Mouse (Mus musculus) stomach, embryonic 14.5 days (tissue): Measurements from ENCODE around the gene Acad12. TPM values are rescaled to one million over a fixed set of nuclear protein-coding genes. Genes with fewer than 3 reads are reported as not detected.

Experiments
- ATAC-seq: fragments of 200-750 bp; cut with Nextera tagmentation; 2 replicates; pipeline ENCODE4 v1.8.0; 2017; ENCODE audit warnings: low read depth, moderate TSS enrichment; ENCODE audit not compliant: insufficient number of reproducible peaks, insufficient read depth, low FRiP score
- H3K27ac ChIP-seq: fragments of 300-500 bp; sonication (generic); 2 replicates; pipeline ENCODE4 v1.5.1; 2014; ENCODE audit warnings: mild to moderate bottlenecking, low read length, moderate library complexity, mixed read lengths
- H3K27me3 ChIP-seq: fragments of 300-500 bp; sonication (generic); 2 replicates; pipeline ENCODE4 v1.6.1; 2014; ENCODE audit warnings: low read length, control low read depth, mixed read lengths; ENCODE audit not compliant: control insufficient read depth, insufficient read depth
- H3K36me3 ChIP-seq: fragments of 300-500 bp; sonication (generic); 2 replicates; pipeline ENCODE4 v1.6.1; 2014; ENCODE audit warnings: mild to moderate bottlenecking, control low read depth, low read length, moderate library complexity, mixed read lengths; ENCODE audit not compliant: control insufficient read depth, insufficient read depth
- H3K4me1 ChIP-seq: fragments of 300-500 bp; sonication (generic); 2 replicates; pipeline ENCODE4 v1.6.1; 2014; ENCODE audit warnings: low read length, control low read depth, mixed read lengths; ENCODE audit not compliant: control insufficient read depth, insufficient read depth
- H3K4me2 ChIP-seq: fragments of 300-500 bp; sonication (generic); replicated peaks from 2 replicates; pipeline ENCODE4 v1.6.1; 2014; ENCODE audit warnings: low read depth, low read length, control low read depth
- H3K4me3 ChIP-seq: fragments of 300-500 bp; sonication (generic); 2 replicates; pipeline ENCODE4 v1.5.1; 2014; ENCODE audit warnings: low read depth, low read length, control low read depth
- H3K9ac ChIP-seq: fragments of 300-500 bp; sonication (generic); replicated peaks from 2 replicates; pipeline ENCODE4 v1.6.1; 2014; ENCODE audit warnings: low read depth, mild to moderate bottlenecking, control low read depth, low read length, moderate library complexity, mixed read lengths
- H3K9me3 ChIP-seq: fragments of 300-500 bp; sonication (generic); 2 replicates; pipeline ENCODE4 v1.6.1; 2016; ENCODE audit warnings: low read depth, low read length, control low read depth; ENCODE audit not compliant: control insufficient read depth
- WGBS: fragments of 180-500 bp; shearing (Covaris S2); extraction: QIAGEN DNeasy Blood & Tissue Kit; methylation state at CpG from one replicate; pipeline ENCODE4 v1.1.7; 2014; 5-methylcytosine and 5-hydroxymethylcytosine counted together
- polyA plus RNA-seq: library from polyadenylated mRNA; unstranded; fragments of >200 nt; fragmentation: Nextera tagmentation; extraction: Ambion mirVana; gene quantifications from 2 replicates; pipeline ENCODE4 v1.2.1, GENCODE M21; 2014

Gene Acad12
- 2.2 and 2.7 TPM in 2 replicates for polyA plus RNA-seq

DNA sequence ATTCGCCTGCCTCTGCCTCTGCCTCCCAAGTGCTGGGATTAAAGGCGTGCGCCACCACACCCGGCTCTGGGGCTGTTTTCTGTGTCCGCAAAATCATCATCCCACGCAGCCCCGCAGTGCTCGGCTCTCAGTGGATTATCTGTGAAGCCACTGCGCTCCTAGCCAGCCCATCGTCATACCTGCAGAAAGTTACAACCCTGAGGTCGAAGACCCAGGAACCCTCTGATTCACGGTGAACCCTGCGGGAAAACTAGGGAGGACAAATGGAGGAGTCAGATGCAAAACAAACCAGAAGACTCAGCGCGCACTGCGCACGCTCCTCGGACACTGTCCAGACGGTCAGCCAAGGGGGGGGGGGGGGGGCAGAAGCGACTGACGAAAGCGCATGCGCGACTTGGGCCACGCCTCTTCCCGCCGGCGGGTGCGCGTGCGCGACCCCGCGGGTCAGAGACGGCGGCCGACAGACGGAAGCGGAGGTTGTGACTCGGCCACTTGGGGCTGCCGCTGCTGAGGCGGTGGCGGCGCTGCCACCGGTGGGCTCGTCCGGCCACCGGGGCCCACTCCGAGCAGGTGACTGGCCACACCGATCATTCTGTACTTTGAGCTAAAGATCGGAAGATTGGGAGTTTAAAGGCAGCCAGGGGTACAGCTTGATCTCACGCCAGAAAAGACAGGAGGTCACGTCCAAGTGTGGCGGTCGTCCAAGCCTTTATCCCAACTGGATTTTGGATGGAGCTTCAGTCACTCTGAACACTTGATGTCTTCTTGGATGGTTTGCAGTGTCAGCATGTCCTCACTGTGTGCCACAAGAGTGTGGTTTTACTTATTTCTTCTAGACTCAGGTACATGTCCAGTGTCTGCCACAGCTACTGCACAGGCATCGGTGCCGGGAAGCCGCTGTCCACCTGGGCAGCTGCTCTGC is at the start of gene Acad12:
TSS of gene Acad12 (minus strand) at position 347 of the 922 bp plus-strand sequence.
- H3K9ac ChIP-seq = peak within 1 kb of the TSS; percentile 79
- no peaks in the 10 kb centered on the region for H3K36me3 ChIP-seq
- under 1% methylated on average over 57 of the region's 58 CpGs for WGBS
- no peaks in the 10 kb centered on the region for H3K27me3 ChIP-seq
- H3K4me1 ChIP-seq = no peaks in the 10 kb centered on the region; the same call in 1 of the 2 replicates
- peak within 1 kb of the TSS; percentile 82 for H3K4me3 ChIP-seq
- ATAC-seq = peak; percentile 90
- H3K27ac ChIP-seq = peak within 1 kb of the TSS; percentile 71; the same call in 1 of the 2 replicates
- no peaks in the 10 kb centered on the region for H3K9me3 ChIP-seq
- H3K4me2 ChIP-seq = peak within 1 kb of the TSS; percentile 84

DNA sequence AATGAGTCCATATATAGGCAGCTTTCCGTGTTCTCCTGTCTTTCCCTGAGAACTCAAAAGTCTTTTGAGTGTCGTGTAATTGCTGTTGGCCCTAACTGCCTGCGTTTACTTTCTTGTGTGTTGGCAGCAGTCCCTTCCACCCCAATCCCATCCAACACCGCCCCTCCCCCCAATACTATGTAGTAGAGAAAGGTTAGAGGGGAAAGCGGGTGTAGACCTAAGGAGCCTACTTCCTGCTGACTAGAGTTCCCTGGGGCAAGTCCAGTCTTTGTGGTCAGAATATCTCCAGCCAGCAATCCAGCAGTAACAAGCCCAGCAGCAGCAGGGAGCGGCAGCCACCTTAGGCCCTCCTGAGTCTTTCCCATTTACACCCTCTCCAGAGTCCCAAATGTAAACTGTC is 49.7 kb upstream of the Acad12 start:
- H3K36me3 ChIP-seq = peaks cover 33% of the 10 kb centered on the region
- WGBS = 62% methylated on average over 6 of the region's 6 CpGs
- no peaks in the 10 kb centered on the region for H3K4me1 ChIP-seq
- H3K4me3 ChIP-seq = no peak overlapping the region
- H3K9me3 ChIP-seq = no peaks in the 10 kb centered on the region
- no peak overlapping the region for H3K27ac ChIP-seq
- ATAC-seq = no peak
- no peak overlapping the region for H3K9ac ChIP-seq
- no peaks in the 10 kb centered on the region for H3K27me3 ChIP-seq
- no peak overlapping the region for H3K4me2 ChIP-seq

DNA sequence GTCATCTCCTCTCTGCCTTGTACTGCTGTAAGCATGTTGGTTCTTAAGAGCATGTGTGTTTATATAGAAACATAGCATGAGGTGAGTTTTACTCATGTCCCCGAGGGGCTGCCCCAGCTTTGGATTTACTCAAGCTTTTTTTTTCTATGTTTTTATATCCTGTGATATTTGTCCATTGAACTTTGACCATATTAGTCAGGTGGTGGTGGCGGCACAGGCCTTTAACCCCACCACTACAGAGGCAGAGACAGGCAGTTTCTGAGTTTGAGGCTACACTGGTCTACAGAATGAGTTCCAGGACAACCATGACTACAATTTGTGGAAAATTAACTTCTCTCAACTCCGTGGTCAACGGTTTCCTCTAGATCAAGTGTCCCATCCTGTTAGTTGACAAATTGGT is 48.3 kb upstream of the Acad12 start:
- no peak for ATAC-seq
- Histone ChIP-seq H3K36me3 (peaks cover 35% of the 10 kb centered on the region), H3K27me3 (no peaks in the 10 kb centered on the region), H3K4me2 (no peak overlapping the region), H3K27ac (no peak overlapping the region), H3K4me1 (peaks cover under 1% of the 10 kb centered on the region; the same call in 1 of the 2 replicates), H3K9me3 (no peaks in the 10 kb centered on the region), H3K4me3 (no peak overlapping the region), H3K9ac (no peak overlapping the region)
- WGBS = 86% methylated on average over 4 of the region's 4 CpGs

DNA sequence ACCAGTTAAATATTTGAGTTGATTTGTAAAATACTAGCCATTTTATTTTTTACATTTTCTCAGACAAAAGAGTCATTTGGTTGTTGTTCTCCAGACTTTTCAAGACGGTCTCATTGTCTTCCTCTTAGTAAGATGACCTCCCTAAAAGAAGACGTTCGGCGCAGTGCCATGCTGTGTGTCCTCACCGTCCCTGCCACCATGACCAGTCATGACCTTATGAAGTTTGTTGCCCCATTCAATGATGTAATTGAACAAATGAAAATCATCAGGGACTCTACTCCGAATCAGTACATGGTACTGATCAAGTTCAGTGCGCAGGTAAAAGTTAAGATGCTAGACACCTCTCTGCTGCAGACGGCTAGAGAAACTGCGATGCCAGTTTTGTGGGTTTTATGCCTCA is 46.2 kb upstream of the Acad12 start:
- H3K27me3 ChIP-seq = no peaks in the 10 kb centered on the region
- no peak overlapping the region for H3K4me2 ChIP-seq
- WGBS = 93% methylated on average over 9 of the region's 9 CpGs
- H3K36me3 ChIP-seq = peaks cover 29% of the 10 kb centered on the region
- ATAC-seq = no peak
- H3K4me1 ChIP-seq = peaks cover 10% of the 10 kb centered on the region; the same call in 1 of the 2 replicates
- no peak overlapping the region for H3K4me3 ChIP-seq
- H3K9ac ChIP-seq = no peak overlapping the region
- no peak overlapping the region for H3K27ac ChIP-seq
- no peaks in the 10 kb centered on the region for H3K9me3 ChIP-seq

DNA sequence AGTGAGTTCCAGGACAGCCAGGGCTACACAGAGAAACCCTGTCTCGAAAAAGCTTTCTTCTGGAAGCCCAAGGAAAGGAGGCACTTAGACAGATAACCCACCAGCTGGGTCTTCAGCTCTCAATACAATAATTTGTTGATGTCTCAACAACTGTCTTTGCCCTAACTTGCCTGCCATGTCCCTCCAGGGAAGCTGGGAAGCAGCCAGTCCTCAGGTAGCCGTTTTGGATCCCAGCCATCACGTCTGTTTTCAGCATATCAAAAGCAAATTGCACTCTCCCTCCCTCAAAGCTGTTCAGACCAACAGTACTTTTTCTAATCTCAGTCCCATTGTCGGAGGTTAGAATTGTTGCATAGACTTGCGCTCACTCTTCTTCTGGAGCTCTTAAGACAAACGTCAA is 45.3 kb upstream of the Acad12 start:
- no peak overlapping the region for H3K27ac ChIP-seq
- peaks cover 29% of the 10 kb centered on the region for H3K36me3 ChIP-seq
- H3K4me1 ChIP-seq = peaks cover 12% of the 10 kb centered on the region; the same call in 1 of the 2 replicates
- H3K9ac ChIP-seq = no peak overlapping the region
- no peak overlapping the region for H3K4me3 ChIP-seq
- H3K9me3 ChIP-seq = no peaks in the 10 kb centered on the region
- H3K4me2 ChIP-seq = no peak overlapping the region
- H3K27me3 ChIP-seq = no peaks in the 10 kb centered on the region
- 87% methylated on average over 6 of the region's 6 CpGs for WGBS
- ATAC-seq = no peak

DNA sequence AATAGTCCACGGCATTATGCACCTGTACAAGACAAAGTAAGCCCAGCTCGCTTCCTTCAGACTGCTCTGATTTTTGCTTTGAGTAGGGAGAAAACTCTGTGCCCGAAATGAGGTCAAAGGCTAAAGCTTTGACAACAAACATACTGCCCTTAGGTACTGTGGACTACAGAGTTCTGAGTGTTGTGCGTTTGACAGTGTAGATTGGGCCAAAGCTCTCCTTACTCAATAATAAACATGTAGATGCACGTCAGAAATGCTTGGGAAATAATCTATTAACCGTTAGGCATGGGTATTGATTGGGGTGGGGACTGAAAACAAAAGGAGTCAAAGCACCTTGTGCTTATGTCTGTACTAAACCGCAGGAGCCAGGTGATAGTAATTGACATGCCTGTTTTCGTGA is 44.7 kb upstream of the Acad12 start:
- no peak overlapping the region for H3K9ac ChIP-seq
- no peaks in the 10 kb centered on the region for H3K27me3 ChIP-seq
- ATAC-seq = no peak
- no peaks in the 10 kb centered on the region for H3K9me3 ChIP-seq
- H3K4me2 ChIP-seq = no peak overlapping the region
- H3K27ac ChIP-seq = no peak overlapping the region
- peaks cover 12% of the 10 kb centered on the region; the same call in 1 of the 2 replicates for H3K4me1 ChIP-seq
- H3K36me3 ChIP-seq = peaks cover 29% of the 10 kb centered on the region
- 78% methylated on average over 8 of the region's 8 CpGs for WGBS
- no peak overlapping the region for H3K4me3 ChIP-seq

DNA sequence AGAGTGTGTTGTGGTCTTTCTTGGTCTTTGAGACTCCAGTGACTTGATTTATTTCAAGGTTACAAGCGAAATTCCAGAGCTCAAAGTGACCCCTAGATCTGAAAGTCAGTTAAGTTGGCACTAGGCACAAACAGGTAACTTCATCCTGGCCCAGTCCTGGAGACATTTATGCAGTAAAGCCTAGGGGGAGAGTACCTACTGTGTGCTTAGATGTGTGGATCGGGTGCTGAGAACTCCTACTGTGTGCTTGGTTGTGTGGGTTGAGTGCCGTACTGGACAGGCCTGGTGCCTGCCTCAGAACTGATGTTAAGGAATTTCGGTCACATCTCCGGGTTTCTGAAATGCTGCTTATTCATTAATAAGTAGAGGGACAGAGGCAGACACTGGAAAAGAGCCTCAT is 42.8 kb upstream of the Acad12 start:
- H3K9ac ChIP-seq = peak overlapping the region; percentile 84
- no peak for ATAC-seq

DNA sequence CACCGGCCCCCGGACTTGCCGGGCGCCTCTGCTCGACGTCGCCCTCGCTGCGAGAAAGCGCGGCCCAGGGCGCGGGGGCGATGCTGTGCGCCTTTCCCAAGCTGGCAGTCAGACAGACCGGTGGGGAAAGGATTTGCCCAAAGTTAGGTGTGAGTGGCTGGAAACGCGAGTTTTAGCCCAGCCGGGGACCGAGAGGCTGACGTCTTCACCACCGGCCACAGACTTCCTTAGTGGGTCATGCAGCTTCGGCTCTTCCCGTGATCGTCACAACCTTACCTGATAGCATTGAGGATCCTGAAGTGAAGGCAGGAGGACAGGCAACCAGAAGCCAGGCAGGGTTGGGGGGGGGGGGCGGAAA is 42.1 kb upstream of the Acad12 start:
- H3K4me3 ChIP-seq = peak overlapping the region; percentile 98
- H3K4me1 ChIP-seq = peaks cover 12% of the 10 kb centered on the region; the same call in 1 of the 2 replicates
- peak overlapping the region; percentile 86 for H3K4me2 ChIP-seq
- peak overlapping the region; percentile 84 for H3K9ac ChIP-seq
- peak; percentile 12; the same call in 1 of the 2 replicates for ATAC-seq
- no peaks in the 10 kb centered on the region for H3K27me3 ChIP-seq
- H3K27ac ChIP-seq = peak overlapping the region; percentile 48; the same call in 1 of the 2 replicates
- under 1% methylated on average over 26 of the region's 26 CpGs for WGBS
- H3K36me3 ChIP-seq = peaks cover 13% of the 10 kb centered on the region
- no peaks in the 10 kb centered on the region for H3K9me3 ChIP-seq

More for the DNA sequence above, 42.8 kb upstream of the Acad12 start:
- 81% methylated on average over 5 of the region's 5 CpGs for WGBS
- Histone ChIP-seq H3K36me3 (peaks cover 18% of the 10 kb centered on the region), H3K27ac (no peak overlapping the region), H3K27me3 (no peaks in the 10 kb centered on the region), H3K4me3 (peak overlapping the region; percentile 98), H3K4me1 (peaks cover 12% of the 10 kb centered on the region; the same call in 1 of the 2 replicates), H3K9me3 (no peaks in the 10 kb centered on the region), H3K4me2 (peak overlapping the region; percentile 86)
